Mouse (Mus musculus): ENCODE data around the gene Zfp987.
"Not testable (repeated sequence)": the region's sequence is repeated elsewhere in the genome, so short reads cannot be mapped to it uniquely, and the experiment has no call there.

GRCm38 (mm10) chr4:146061082-146061481 is 36.0 kb upstream of the Zfp987 start:
- TF ChIP-seq CTCF (IDR thresholded peaks at IDR 0.05; ENCODE audit: borderline replicate concordance, extremely low read depth, insufficient read depth, insufficient read length); POLR2A (IDR thresholded peaks at IDR 0.05; ENCODE audit: borderline replicate concordance, extremely low read depth, insufficient read depth, insufficient read length, poor library complexity, severe bottlenecking): not testable (repeated sequence)
